Mouse (Mus musculus) kidney, postnatal 25 days (tissue): Measurements from ENCODE around the gene Cst3.

Experiments used
- DNase-seq, 2 experiments: peaks; one replicate each; pipeline ENCODE4 v3.0.0; 2021; ENCODE audit warnings: mixed read lengths in 2 of 2

Gene Cst3

GRCm38 (mm10) chr2:148856630-148857400 lies 18.7 kb downstream of the Cst3 start:
- no peak for DNase-seq

GRCm38 (mm10) chr2:148851116-148851906 lies 24.2 kb downstream of the Cst3 start:
- peak; percentile 67 to 90 for DNase-seq

- no peak for DNase-seq
Observed at GRCm38 (mm10) chr2:148839224-148839623, 36.3 kb downstream of the Cst3 start.

- DNase-seq, result no peak
Observed at GRCm38 (mm10) chr2:148838075-148838777, 37.3 kb downstream of the Cst3 start.

GRCm38 (mm10) chr2:148834912-148835311 lies 40.6 kb downstream of the Cst3 start, which contains the start of gene Cst9:
Cst9 (plus strand) TSS chr2:148835147.
- DNase-seq, result no peak

GRCm38 (mm10) chr2:148825986-148826385 lies 49.5 kb downstream of the Cst3 start:
- DNase-seq, result no peak
